Mouse (Mus musculus): Measurements from ENCODE around the gene Gpr155.

GRCm38 (mm10) chr2:73345204-73345603 is 41.2 kb downstream of the Gpr155 start:
- TF ChIP-seq CTCF (IDR thresholded peaks at IDR 0.05; ENCODE audit: extremely low read depth, insufficient read length, insufficient replicate concordance, low read depth, low read length) (no peak), POLR2A (IDR thresholded peaks at IDR 0.05; ENCODE audit: low read depth, low read length) (no peak)

All from small intestine, adult 2 months (tissue).